Mouse (Mus musculus) heart, postnatal 0 days (tissue): ENCODE results near the gene Ccr6.

Experiments used
- CTCF ChIP-seq: IDR thresholded peaks from 2 replicates; pipeline ENCODE4 v1.5.1; 2016; ENCODE audit warnings: antibody characterized with exemption, control low read depth, low read depth
- EP300 ChIP-seq: IDR thresholded peaks from 2 replicates; pipeline ENCODE4 v1.6.1; 2016; ENCODE audit warnings: antibody characterized with exemption, low read depth

- no peak for TF ChIP-seq CTCF
- TF ChIP-seq EP300, result no peak
Measured at GRCm38 (mm10) chr17:8303671-8304070, 67.8 kb downstream of the Ccr6 start.
